Mouse (Mus musculus) small intestine, adult 2 months (tissue): ENCODE data around the gene Car6. TPM values are rescaled to one million over a fixed set of nuclear protein-coding genes. Genes with fewer than 3 reads are reported as not detected.

Experiments
- H3K27ac ChIP-seq: fragments of 200-500 bp; 2 replicates; pipeline ENCODE4 v1.5.1; 2012; ENCODE audit warnings: low read depth, low read length, control low read depth, inconsistent platforms; ENCODE audit not compliant: insufficient read depth
- H3K27me3 ChIP-seq: fragments of 200-500 bp; 2 replicates; pipeline ENCODE4 v1.6.1; 2012; ENCODE audit warnings: mild to moderate bottlenecking, moderate library complexity, low read length, inconsistent platforms; ENCODE audit not compliant: control insufficient read depth, insufficient read depth
- H3K36me3 ChIP-seq: fragments of 200-500 bp; 2 replicates; pipeline ENCODE4 v1.6.1; 2012; ENCODE audit warnings: mild to moderate bottlenecking, low read length, control low read depth, inconsistent platforms; ENCODE audit not compliant: control insufficient read depth, insufficient read depth
- H3K4me1 ChIP-seq: fragments of 200-500 bp; 2 replicates; pipeline ENCODE4 v1.6.1; 2012; ENCODE audit warnings: low read length, inconsistent platforms, mixed read lengths; ENCODE audit not compliant: control insufficient read depth, insufficient read depth, insufficient read length
- H3K4me3 ChIP-seq: fragments of 200-500 bp; 2 replicates; pipeline ENCODE4 v1.5.1; 2012; ENCODE audit warnings: low read depth, mild to moderate bottlenecking, control low read depth, inconsistent platforms, low read length, moderate library complexity
- CTCF ChIP-seq: fragments of 200-500 bp; IDR thresholded peaks from 2 replicates; pipeline ENCODE4 v1.5.1; 2012; ENCODE audit warnings: low read depth, mild to moderate bottlenecking, control low read depth, inconsistent platforms, low read length, moderate library complexity, mixed read lengths; ENCODE audit not compliant: insufficient replicate concordance, insufficient read length; ENCODE audit errors: extremely low read depth
- POLR2A ChIP-seq: fragments of 200-500 bp; IDR thresholded peaks from 2 replicates; pipeline ENCODE4 v1.6.1; 2012; ENCODE audit warnings: low read depth, mild to moderate bottlenecking, control low read depth, inconsistent platforms, low read length, moderate library complexity
- WGBS: fragments of 180-500 bp; shearing (Covaris S2); methylation state at CpG from one replicate; pipeline ENCODE4 v1.1.7; 2018; 5-methylcytosine and 5-hydroxymethylcytosine counted together
- polyA plus RNA-seq: library from polyadenylated mRNA; depleted of rRNA; stranded (reverse); fragments of >200 nt; gene quantifications from 2 replicates; pipeline ENCODE4 v1.2.3, GENCODE M21; 2012

Car6 gene
- polyA plus RNA-seq, 1 experiment = not detected

GRCm38 (mm10) chr4:150192199-150192598 is 8.9 kb downstream of the Car6 start:
- Histone ChIP-seq H3K4me1 (peaks cover 3% of the 10 kb centered on the region; the same call in 1 of the 2 replicates), H3K27me3 (no peaks in the 10 kb centered on the region), H3K27ac (no peak overlapping the region), H3K36me3 (no peaks in the 10 kb centered on the region), H3K4me3 (no peak overlapping the region)
- 63% methylated on average over 6 of the region's 6 CpGs for WGBS
- TF ChIP-seq CTCF (no peak), POLR2A (no peak)

DNA sequence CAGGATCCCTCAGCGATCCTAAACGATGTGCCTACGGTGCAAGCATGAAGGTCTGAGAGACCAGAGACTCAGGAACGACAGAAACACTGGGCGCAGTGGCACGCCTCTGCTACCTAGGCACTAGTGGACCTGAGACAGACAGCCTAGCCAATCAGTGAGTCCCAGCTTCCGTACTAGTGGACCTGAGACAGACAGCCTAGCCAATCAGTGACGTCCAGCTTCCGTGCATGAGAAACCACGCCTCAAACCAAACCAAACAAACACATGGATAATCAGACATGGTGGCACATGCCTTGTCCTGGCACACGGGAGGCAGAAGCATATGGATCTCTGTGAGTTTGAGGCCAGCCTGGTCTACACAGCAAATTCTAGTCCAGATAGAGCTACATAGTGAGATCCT is 12.9 kb downstream of the Car6 start:
- 22% methylated on average over 11 of the region's 11 CpGs for WGBS
- no peak for TF ChIP-seq CTCF
- TF ChIP-seq POLR2A = no peak
- H3K27me3 ChIP-seq = no peaks in the 10 kb centered on the region
- H3K36me3 ChIP-seq = no peaks in the 10 kb centered on the region
- H3K4me3 ChIP-seq = peak overlapping the region; percentile 27
- H3K4me1 ChIP-seq = peaks cover 3% of the 10 kb centered on the region; the same call in 1 of the 2 replicates
- H3K27ac ChIP-seq = no peak overlapping the region

DNA sequence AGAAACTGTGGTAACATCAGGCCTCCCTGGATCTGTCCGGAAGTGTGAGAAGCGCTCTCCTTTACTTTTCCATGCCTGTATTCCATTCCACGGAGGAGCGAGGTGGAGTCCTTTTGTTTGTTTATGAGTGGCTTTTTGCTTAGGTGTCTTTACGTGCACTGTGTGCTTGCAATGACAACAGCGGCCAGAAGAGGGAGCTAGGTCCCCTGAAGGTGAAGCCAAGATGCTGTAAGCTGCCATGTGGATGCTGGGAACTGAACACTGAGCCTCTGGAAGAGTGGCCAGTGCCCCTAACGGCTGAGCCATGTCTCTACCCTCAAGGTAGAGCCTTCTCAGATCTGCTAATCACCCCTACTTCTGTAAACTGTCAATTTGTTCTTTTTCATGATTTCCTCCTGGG is 19.8 kb downstream of the Car6 start:
- 90% methylated on average over 7 of the region's 7 CpGs for WGBS
- TF ChIP-seq CTCF (peak; percentile 16; the same call in 1 of the 2 replicates), POLR2A (no peak)
- H3K4me3 ChIP-seq = no peak overlapping the region

DNA sequence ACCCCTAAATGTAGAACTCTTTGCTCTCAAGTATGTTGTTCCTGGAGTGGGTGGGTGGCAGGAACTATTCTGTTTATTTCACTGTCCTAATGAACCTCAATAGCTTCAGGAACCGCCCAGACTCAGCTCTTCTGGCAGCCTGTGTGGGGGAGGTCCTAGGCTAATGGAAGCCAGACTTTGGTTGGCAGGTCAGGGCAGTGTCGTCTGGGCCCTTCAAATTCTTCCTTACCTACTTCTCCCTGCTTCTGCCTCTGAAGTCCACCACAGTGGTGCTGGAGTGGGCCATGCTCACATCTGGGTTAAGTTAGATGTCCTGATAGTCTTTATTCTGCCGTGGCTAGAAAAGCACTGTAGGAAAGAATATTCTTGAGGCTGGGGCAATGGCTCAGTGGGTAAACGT is 23.0 kb downstream of the Car6 start:
- H3K4me1 ChIP-seq = no peaks in the 10 kb centered on the region
- H3K27me3 ChIP-seq = no peaks in the 10 kb centered on the region
- no peaks in the 10 kb centered on the region for H3K36me3 ChIP-seq
- no peak overlapping the region for H3K27ac ChIP-seq
- H3K4me3 ChIP-seq = no peak overlapping the region
- TF ChIP-seq POLR2A = no peak
- no peak for TF ChIP-seq CTCF
- WGBS = 62% methylated on average over 4 of the region's 4 CpGs

More for the DNA sequence above, 19.8 kb downstream of the Car6 start:
- Histone ChIP-seq H3K27ac (no peak overlapping the region), H3K27me3 (no peaks in the 10 kb centered on the region), H3K4me1 (no peaks in the 10 kb centered on the region), H3K36me3 (no peaks in the 10 kb centered on the region)

DNA sequence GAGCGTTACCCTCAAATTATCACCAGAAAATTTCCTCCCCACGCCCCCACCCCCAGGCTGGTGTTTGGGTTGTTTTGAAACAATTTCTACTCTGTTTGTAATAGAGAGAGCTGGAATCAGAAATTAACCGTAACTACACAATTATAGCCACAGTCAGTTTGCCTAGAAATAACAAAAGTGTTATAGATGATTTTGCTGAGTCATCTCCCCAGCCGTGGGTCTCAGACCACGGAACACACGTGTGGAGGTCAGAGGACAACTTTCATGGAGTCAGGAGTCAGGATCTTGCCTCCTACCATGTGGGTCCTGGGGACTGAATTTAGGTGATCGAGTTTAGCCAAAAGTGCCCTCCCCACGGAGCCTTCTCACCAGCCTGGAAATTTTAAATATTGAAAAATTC is 24.0 kb downstream of the Car6 start:
- Histone ChIP-seq H3K4me1 (no peaks in the 10 kb centered on the region), H3K36me3 (no peaks in the 10 kb centered on the region), H3K4me3 (no peak overlapping the region), H3K27me3 (no peaks in the 10 kb centered on the region), H3K27ac (no peak overlapping the region)
- 57% methylated on average over 8 of the region's 8 CpGs for WGBS
- TF ChIP-seq POLR2A (no peak), CTCF (no peak)

- no peaks in the 10 kb centered on the region for H3K4me1 ChIP-seq
- H3K4me3 ChIP-seq = no peak overlapping the region
- no peak overlapping the region for H3K27ac ChIP-seq
- TF ChIP-seq POLR2A (no peak), CTCF (peak; percentile 90)
- no peaks in the 10 kb centered on the region for H3K27me3 ChIP-seq
- no peaks in the 10 kb centered on the region for H3K36me3 ChIP-seq
- WGBS = 4% methylated on average over 7 of the region's 7 CpGs
Observed at GRCm38 (mm10) chr4:150176535-150176934, 24.6 kb downstream of the Car6 start.

DNA sequence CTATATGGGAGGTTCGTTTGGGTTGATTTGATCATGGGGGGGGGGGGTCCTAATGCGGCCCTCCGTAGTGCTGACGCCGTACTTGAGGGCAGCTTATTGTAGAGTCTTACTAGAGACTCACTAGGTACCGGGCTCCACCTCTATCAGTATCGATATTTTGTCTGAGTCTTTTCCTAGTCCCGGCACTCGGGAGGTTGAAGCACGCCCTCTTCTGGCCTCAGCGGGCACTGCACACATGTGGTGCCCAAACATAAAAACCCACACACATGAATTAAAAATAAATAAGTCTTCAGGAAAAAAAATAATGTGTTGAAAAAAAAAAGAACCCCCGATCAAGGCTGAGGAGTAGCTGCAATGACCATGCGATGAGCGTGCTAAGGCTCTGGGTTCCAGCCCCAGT is 27.1 kb downstream of the Car6 start:
- Histone ChIP-seq H3K4me1 (no peaks in the 10 kb centered on the region), H3K36me3 (no peaks in the 10 kb centered on the region), H3K27me3 (no peaks in the 10 kb centered on the region), H3K4me3 (no peak overlapping the region), H3K27ac (no peak overlapping the region)
- no peak for TF ChIP-seq CTCF
- no peak for TF ChIP-seq POLR2A
- 92% methylated on average over 14 of the region's 14 CpGs for whole genome bisulfite sequencing
